ENCODE assay signal across 30 mouse cellular contexts in genomic region chr12:102442639-102443038, GRCm38 (mm10). TPM values are rescaled to one million over a fixed set of nuclear protein-coding genes. Genes with fewer than 3 reads are reported as not detected.
DNase-seq lines count a peak whose midpoint lies in the region; ATAC-seq and TF ChIP-seq lines count a peak whose summit lies in the region.
"Had no signal": no experiment of that assay in that cellular context is flagged by ENCODE, and none has a peak within 500 bp of the region (broad histone marks: within the 10 kb centered on the region; RNA-seq: fewer than 3 reads in every experiment).

No protein-coding gene starts in this region.

- no peaks in the 10 kb centered on the region for H3K27me3 ChIP-seq in testis, adult 2 months (ENCODE audit: control insufficient read depth, insufficient read depth, low read length)
- H3K27me3 ChIP-seq in small intestine, adult 2 months (ENCODE audit: control insufficient read depth, insufficient read depth, low read length), result no peaks in the 10 kb centered on the region
- H3K27me3 ChIP-seq in intestine, postnatal 0 days (replicated peaks; ENCODE audit: control insufficient read depth, insufficient read depth, low read length), result no peaks in the 10 kb centered on the region
- H3K27me3 ChIP-seq: forebrain, embryonic 12.5 days; hindbrain, embryonic 13.5 days; limb, embryonic 12.5 days; midbrain, embryonic 15.5 days; neural tube, embryonic 15.5 days had no signal

- DNase-seq in heart, adult 11 months, result peak; percentile 92
- DNase-seq in heart, postnatal 36 days, result no peak
- DNase-seq in testis, postnatal 14 days (ENCODE audit: low spot score), result no peak
- no peak for DNase-seq in urinary bladder, postnatal 14 days (ENCODE audit: low spot score)
- DNase-seq: adrenal gland, adult 8-10 months; cerebellum, adult 11-12 months; cerebellum, adult 9-11 months; forebrain, postnatal 0 days; gastrocnemius, postnatal 14 days; heart, adult 18-20 months; heart, postnatal 4 days; kidney, postnatal 25 days; liver, postnatal 0 days; lung, postnatal 10 days; retina, postnatal 1 day; right cerebral cortex, postnatal 14 days had no signal

- peak overlapping the region; percentile 48 for H3K4me3 ChIP-seq in testis, adult 2 months (ENCODE audit: control insufficient read depth, low read depth, low read length)
- H3K4me3 ChIP-seq in small intestine, adult 2 months (ENCODE audit: low read depth, low read length), result no peak overlapping the region
- H3K4me3 ChIP-seq in intestine, postnatal 0 days (ENCODE audit: low read depth, low read length), result no peak overlapping the region
- H3K4me3 ChIP-seq: erythroblast, embryonic 14.5 days; forebrain, embryonic 12.5 days; hindbrain, embryonic 13.5 days; limb, embryonic 12.5 days; liver, embryonic 12.5 days; midbrain, embryonic 10.5 days; midbrain, embryonic 15.5 days; neural tube, embryonic 15.5 days had no signal

- intact Hi-C loops in heart, postnatal 36 days (cut with DNase I), result no loop called here

- no peak overlapping the region for H3K4me2 ChIP-seq in intestine, postnatal 0 days (replicated peaks; ENCODE audit: low read depth)
- H3K4me2 ChIP-seq: forebrain, embryonic 12.5 days; heart, embryonic 11.5 days; hindbrain, embryonic 13.5 days; limb, embryonic 12.5 days; liver, embryonic 12.5 days; midbrain, embryonic 15.5 days; neural tube, embryonic 15.5 days had no signal

- peak; percentile 32 for ATAC-seq in common myeloid progenitor, adult 5-6 weeks (replicated peaks; ENCODE audit: low read depth, poor library complexity, severe bottlenecking)
- no peak for ATAC-seq in intestine, postnatal 0 days
- ATAC-seq: forebrain, postnatal 0 days; intestine, embryonic 16.5 days; liver, embryonic 12.5 days; liver, postnatal 0 days; midbrain, embryonic 15.5 days had no signal

- no peak overlapping the region for H3K9ac ChIP-seq in intestine, postnatal 0 days (ENCODE audit: low read depth, low read length)
- H3K9ac ChIP-seq: forebrain, embryonic 12.5 days; forebrain, postnatal 0 days; hindbrain, embryonic 13.5 days; limb, embryonic 12.5 days; liver, embryonic 12.5 days; liver, postnatal 0 days; midbrain, embryonic 15.5 days; neural tube, embryonic 15.5 days had no signal

- no peak overlapping the region for H3K27ac ChIP-seq in testis, adult 2 months (ENCODE audit: control insufficient read depth, insufficient read depth, low read depth, low read length)
- H3K27ac ChIP-seq in small intestine, adult 2 months (ENCODE audit: insufficient read depth, low read depth, low read length), result 0 out of 2 replicates have a peak overlapping the region, but pooled peaks have one; percentile 12
- H3K27ac ChIP-seq in intestine, postnatal 0 days (ENCODE audit: low read depth, low read length), result no peak overlapping the region
- H3K27ac ChIP-seq: forebrain, embryonic 12.5 days; hindbrain, embryonic 13.5 days; limb, embryonic 12.5 days; liver, embryonic 12.5 days; midbrain, embryonic 10.5 days; midbrain, embryonic 15.5 days; neural tube, embryonic 15.5 days had no signal

- no peak for TF ChIP-seq CTCF in testis, adult 2 months (IDR thresholded peaks at IDR 0.05; ENCODE audit: control insufficient read depth, insufficient read depth, insufficient replicate concordance, low read depth, low read length)
- no peak for TF ChIP-seq CTCF in small intestine, adult 2 months (IDR thresholded peaks at IDR 0.05; ENCODE audit: extremely low read depth, insufficient read length, insufficient replicate concordance, low read depth, low read length)
- no peak for TF ChIP-seq CTCF in intestine, postnatal 0 days (IDR thresholded peaks at IDR 0.05; ENCODE audit: low read depth)

- 92% methylated on average over 15 of the region's 15 CpGs for WGBS in small intestine, adult 2 months
- WGBS in intestine, postnatal 0 days, result 90% methylated on average over 15 of the region's 15 CpGs

- H3K9me3 ChIP-seq in intestine, postnatal 0 days (ENCODE audit: control insufficient read depth), result no peaks in the 10 kb centered on the region
- H3K9me3 ChIP-seq: forebrain, embryonic 12.5 days; hindbrain, embryonic 13.5 days; limb, embryonic 12.5 days; liver, embryonic 12.5 days; midbrain, embryonic 10.5 days; midbrain, embryonic 15.5 days; neural tube, embryonic 15.5 days had no signal

- no peaks in the 10 kb centered on the region for H3K36me3 ChIP-seq in testis, adult 2 months (ENCODE audit: control insufficient read depth, insufficient read depth, low read length)
- H3K36me3 ChIP-seq in small intestine, adult 2 months (ENCODE audit: control insufficient read depth, insufficient read depth, low read length), result no peaks in the 10 kb centered on the region
- no peaks in the 10 kb centered on the region for H3K36me3 ChIP-seq in intestine, postnatal 0 days (ENCODE audit: control insufficient read depth, insufficient read depth)
- H3K36me3 ChIP-seq: forebrain, embryonic 12.5 days; hindbrain, embryonic 13.5 days; limb, embryonic 12.5 days; liver, embryonic 12.5 days; midbrain, embryonic 10.5 days; midbrain, embryonic 15.5 days; neural tube, embryonic 15.5 days had no signal

- H3K4me1 ChIP-seq in testis, adult 2 months (ENCODE audit: control insufficient read depth, insufficient read depth, low read length), result peaks cover 2% of the 10 kb centered on the region
- H3K4me1 ChIP-seq in small intestine, adult 2 months (ENCODE audit: control insufficient read depth, insufficient read depth, insufficient read length, low read length), result no peaks in the 10 kb centered on the region
- H3K4me1 ChIP-seq in intestine, postnatal 0 days (replicated peaks; ENCODE audit: control insufficient read depth, insufficient read depth, low read length), result 0 out of 2 replicates have a peak, but pooled peaks cover 5% of the 10 kb centered on the region

- no peak for TF ChIP-seq POLR2A in testis, adult 2 months (IDR thresholded peaks at IDR 0.05; ENCODE audit: control insufficient read depth, low read depth, low read length)
- no peak for TF ChIP-seq POLR2A in small intestine, adult 2 months (IDR thresholded peaks at IDR 0.05; ENCODE audit: low read depth, low read length)

RNA-seq across cellular contexts. Expression of gene Lgmn, which starts 3.0 kb away (rescaled TPM):
- total RNA-seq in heart, postnatal 36 days (2021), result 10 to 100 TPM; 74.6 to 79.7 TPM
- polyA plus RNA-seq in testis, adult 2 months (2012; rRNA removed), result 34.9 and 39.5 TPM in 2 replicates
- total RNA-seq in common myeloid progenitor, adult 5-6 weeks (2017), result 2.0 and 2.1 TPM in 2 replicates
- polyA plus RNA-seq in small intestine, adult 2 months (2012; rRNA removed), result 48.6 and 70.2 TPM in 2 replicates
- polyA plus RNA-seq in intestine, postnatal 0 days (2015; fragmentation: Nextera tagmentation; extraction: Ambion mirVana), result 1,340 and 1,424 TPM in 2 replicates

RNA-seq across cellular contexts. Expression of gene Golga5, which starts 26.3 kb away (rescaled TPM):
- 10 to 100 TPM; 27.3 to 29.8 TPM for total RNA-seq in heart, postnatal 36 days (2021)
- polyA plus RNA-seq in testis, adult 2 months (2012; rRNA removed), result 32.4 and 32.5 TPM in 2 replicates
- 76.9 and 81.0 TPM in 2 replicates for total RNA-seq in common myeloid progenitor, adult 5-6 weeks (2017)
- 3.7 and 7.8 TPM in 2 replicates for polyA plus RNA-seq in small intestine, adult 2 months (2012; rRNA removed)
- 36.1 and 36.7 TPM in 2 replicates for polyA plus RNA-seq in intestine, postnatal 0 days (2015; fragmentation: Nextera tagmentation; extraction: Ambion mirVana)

Comparison
In these comparisons a context has a peak if more than half of its experiments do, and no peak if none do; other contexts are left out.
1. RNA of gene Lgmn, which starts 3.0 kb away (polyA plus RNA-seq): 1,340 to 1,424 TPM in intestine, postnatal 0 days; 48.6 to 70.2 TPM in small intestine, adult 2 months and 34.9 to 39.5 TPM in testis, adult 2 months; every median in the first group is over 10 times any median in the second.